Mouse (Mus musculus) erythroblast, embryonic 14.5 days (primary cell): ENCODE results near the gene Gpld1.

Experiments
- GATA1 ChIP-seq: IDR thresholded peaks from 2 replicates; pipeline ENCODE4 v1.6.1; 2012; ENCODE audit warnings: low read length, inconsistent platforms, mixed read lengths
- TAL1 ChIP-seq: IDR thresholded peaks from 3 replicates; pipeline ENCODE4 v1.6.1; 2012; ENCODE audit warnings: low read length, inconsistent platforms, mixed read lengths

- TF ChIP-seq GATA1 = no peak
- no peak for TF ChIP-seq TAL1
Observed at GRCm38 (mm10) chr13:24901916-24902315, 41.0 kb upstream of the Gpld1 start.
